Mouse (Mus musculus) large intestine, adult 2 months (tissue): ENCODE results near the gene Rnf115. TPM values are rescaled to one million over a fixed set of nuclear protein-coding genes. Genes with fewer than 3 reads are reported as not detected.

Experiments
- DNase-seq: peaks from one replicate; pipeline ENCODE4 v3.0.0-alpha.2; 2012; ENCODE audit warnings: low read depth, low spot score
- WGBS: fragments of 180-500 bp; shearing (Covaris S2); methylation state at CpG from one replicate; pipeline ENCODE4 v1.1.7; 2018; 5-methylcytosine and 5-hydroxymethylcytosine counted together
- polyA plus RNA-seq: library from polyadenylated mRNA; depleted of rRNA; stranded (reverse); fragments of >200 nt; gene quantifications from 2 replicates; pipeline ENCODE4 v1.2.3, GENCODE M21; 2012

Gene Rnf115
- polyA plus RNA-seq, 1 experiment, result 21.2 TPM

DNA sequence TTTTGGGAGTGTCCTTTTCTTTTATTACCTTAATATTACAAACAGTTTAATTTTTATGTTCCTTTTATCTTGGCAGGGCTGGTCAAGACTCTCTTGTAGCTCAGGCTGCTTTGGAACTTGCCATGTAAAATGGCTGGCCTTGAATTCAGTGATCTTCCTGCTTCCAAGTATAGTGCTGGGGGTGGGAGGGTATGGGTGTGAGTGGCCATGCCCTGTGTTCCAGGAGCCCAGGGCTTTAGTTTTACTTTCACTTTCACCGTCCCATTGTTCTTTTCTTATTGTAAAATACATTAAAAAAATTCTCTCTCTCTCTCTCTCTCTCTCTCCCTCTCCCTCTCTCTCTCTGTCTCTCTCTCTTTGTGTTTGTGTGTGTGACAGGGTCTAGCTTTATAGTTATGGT is 37.1 kb downstream of the Rnf115 start:
- WGBS, result 20% methylated on average over 1 of the region's 1 CpGs
- DNase-seq, result no peak

DNA sequence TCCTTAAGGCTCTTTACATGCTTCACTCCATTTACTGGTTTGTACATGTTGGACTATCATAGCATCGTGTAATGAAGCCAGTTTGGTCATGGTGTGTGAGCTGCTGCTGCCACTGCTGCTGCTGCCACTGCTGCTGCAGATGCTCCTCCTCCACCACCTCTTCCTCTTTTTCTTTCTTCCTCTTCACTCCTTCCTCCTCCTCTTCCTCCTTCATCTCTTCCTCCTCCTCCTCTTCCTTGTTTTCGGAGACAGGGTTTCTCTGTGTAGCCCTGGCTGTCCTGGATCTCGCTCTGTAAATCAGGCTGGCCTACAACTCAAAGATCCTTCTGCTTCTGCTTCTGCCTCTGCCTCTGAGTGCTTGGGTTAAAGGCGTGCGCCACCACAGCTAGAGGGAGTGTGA is 42.5 kb downstream of the Rnf115 start:
- DNase-seq, result no peak
- WGBS, result 86% methylated on average over 5 of the region's 5 CpGs

DNA sequence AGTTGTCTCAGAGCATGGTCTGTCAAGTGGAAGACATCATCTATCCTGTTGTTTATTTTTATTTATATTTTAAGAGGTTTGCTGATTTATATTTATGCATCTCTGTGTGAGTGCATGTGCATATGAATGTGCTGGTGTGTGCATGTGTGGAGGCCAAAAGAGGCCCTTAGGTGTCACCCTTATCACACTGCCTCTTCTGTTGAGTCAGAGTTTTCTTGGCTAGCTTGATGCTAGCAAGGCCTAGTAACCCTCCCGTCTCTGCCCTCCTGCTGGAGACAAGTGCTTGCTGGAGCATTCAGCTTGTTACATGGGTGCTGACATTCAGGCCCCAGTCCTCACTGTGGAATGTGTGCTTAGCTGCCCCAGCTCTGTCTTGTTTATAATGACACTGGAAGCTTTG is 45.5 kb downstream of the Rnf115 start:
- DNase-seq, result no peak
- WGBS, result 21% methylated on average over 1 of the region's 1 CpGs

DNA sequence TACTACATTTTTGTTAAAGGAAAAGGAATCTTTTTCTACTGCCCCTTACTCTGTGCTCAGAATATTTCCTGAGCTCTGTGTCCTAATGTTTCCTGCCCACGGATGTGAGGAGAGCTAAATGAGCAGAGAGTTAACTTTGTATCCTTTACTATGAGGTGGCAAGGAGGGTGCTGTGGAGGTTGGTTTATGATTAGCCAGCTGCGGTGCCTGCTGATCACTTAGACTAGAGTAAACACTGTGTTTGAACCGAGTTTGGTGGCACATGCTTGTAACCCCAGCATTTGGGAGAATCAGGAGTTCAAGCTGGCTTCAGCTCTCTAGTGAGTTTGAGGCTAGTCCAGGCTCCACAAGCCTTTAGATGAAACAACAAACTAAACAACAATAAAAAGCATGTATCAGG is 49.7 kb downstream of the Rnf115 start:
- DNase-seq, result no peak
- 20% methylated on average over 3 of the region's 3 CpGs for WGBS

DNA sequence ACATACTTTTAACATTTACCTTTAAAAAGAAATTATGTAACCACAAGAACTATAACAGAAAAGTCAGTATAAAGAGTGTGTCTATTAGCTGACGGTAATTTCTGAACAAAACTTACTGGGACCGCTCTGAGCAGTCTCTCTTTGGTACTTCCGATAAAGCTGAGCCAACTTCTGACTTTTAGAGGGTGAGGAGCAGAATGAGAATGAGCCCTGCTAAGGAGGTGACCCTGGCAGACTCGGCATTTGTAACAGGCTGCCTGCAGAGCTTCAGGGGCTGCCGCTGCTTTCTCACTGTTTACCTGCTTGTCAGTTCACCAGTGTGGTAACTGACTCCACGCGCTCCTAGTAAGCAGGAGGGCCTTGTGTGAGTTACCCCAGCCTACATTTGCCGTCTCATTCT is 54.8 kb downstream of the Rnf115 start:
- DNase-seq, result no peak

DNA sequence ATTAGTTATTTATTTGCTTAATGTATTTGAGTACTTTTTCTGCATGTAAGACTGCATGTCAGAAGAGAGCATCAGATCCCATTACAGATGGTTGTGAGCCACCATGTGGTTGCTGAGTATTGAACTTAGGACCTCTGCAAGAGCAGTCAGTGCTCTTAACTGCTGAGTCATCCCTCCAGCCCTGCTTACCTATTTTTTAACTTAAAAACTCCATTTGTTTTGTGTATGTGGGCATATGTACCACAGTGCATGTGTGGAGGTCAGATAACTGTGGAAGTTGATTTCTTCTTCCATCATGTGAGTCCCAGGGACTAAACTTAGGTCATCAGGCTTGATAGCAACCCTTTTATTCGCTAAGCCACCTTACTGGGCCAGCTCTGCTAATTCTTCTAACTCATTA is 60.3 kb downstream of the Rnf115 start:
- no peak for DNase-seq
- 97% methylated on average over 1 of the region's 1 CpGs for WGBS

More for the DNA sequence above, 54.8 kb downstream of the Rnf115 start:
- 83% methylated on average over 8 of the region's 8 CpGs for WGBS

DNA sequence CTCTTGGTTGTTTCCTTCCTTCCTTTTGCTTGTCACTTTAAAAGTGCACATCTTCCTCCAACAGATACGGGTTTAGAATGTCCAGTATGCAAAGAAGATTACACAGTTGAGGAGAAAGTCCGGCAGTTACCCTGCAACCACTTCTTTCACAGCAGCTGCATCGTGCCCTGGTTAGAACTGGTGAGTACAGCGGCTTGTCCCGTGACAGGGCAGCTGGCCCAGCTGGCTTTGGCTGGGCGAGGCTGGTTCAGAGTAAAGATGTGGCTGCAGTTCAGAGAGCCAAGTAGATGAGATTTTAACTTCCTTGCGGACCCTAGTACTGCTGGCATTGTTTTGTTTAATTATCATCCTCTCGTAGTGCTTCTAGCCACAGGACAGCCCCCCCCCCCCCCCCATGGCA is 61.0 kb downstream of the Rnf115 start:
- 67% methylated on average over 8 of the region's 8 CpGs for WGBS
- DNase-seq, result no peak

DNA sequence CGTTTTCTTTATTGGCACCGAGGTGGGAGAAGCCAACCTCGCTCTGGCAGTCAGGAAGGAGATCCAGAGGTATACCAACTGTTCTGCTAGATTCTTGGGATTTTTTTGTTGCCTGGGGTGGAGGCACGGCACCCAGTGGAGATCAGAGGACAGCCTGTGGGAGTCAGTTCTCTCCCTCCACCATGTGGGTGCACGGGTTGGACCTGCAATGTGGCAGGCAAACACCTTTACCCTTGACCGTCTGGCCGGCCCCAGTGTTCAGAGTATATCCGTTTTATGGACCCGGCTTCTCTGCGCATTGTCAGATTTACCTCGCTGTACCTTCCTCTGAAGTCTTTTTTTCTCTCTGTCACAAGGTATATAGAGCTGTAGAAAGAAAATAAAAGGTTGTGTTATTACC is 72.8 kb downstream of the Rnf115 start:
- 62% methylated on average over 11 of the region's 11 CpGs for WGBS
- DNase-seq, result no peak

DNA sequence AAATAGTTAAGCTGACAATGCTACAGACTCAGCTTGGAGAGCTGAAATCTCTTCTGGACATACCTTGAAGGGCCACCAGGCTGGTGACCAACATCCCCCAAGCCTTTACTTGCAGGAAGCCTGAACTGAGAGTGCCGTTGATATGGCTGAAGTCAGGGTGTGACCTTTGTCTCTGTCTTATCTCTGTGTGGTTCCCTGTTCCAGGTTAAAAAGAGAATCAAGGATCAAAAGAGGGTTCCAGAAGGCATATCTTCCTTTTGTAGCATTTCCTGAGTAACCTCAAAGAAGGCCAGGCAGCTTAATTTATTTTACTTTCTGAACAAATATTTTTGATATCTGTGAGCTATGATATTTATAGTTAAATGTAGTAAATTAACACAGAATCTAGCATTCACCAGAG is 74.8 kb downstream of the Rnf115 start:
- DNase-seq, result no peak
- WGBS, result 30% methylated on average over 1 of the region's 1 CpGs

DNA sequence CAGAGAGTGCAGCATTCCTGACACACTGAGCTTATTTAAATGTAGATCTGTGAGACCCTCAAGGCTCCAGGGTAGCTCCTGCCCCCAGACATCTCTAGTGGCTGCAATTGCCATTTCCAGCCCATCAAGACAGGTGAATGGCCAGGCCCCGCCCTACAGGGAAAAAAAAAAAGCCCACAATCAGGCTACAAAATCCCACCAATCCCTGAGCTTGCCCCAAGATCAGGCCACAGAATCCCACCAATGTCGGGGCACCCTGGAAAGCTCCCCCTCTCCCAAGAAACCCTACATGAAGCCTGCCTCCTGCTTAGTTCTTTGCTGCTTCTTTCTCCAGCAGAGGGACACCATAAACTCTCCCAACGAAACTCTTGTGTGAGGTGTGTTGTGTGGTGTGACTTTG is 80.7 kb downstream of the Rnf115 start:
- no peak for DNase-seq
- 82% methylated on average over 3 of the region's 3 CpGs for WGBS

DNA sequence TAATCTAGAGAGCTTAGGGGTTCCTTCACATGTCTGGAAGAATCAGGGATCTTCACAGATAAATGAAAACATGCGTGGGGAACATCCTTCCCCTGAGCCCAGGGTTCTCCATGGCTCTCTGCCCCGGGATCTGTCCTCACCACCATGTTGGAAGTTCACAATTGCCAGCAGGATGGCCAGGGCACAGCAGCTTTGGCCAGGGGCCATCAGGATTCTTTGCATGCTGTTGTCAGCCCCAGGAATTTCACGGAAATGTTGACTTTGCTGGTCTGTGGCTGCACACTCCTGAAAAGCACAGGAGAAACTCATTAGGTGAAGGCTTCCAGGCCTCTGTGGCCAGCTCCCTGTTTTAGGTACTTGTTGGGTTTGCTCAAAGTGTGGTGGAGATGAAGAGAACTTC is 81.2 kb downstream of the Rnf115 start:
- DNase-seq, result no peak
- WGBS, result 68% methylated on average over 3 of the region's 3 CpGs

DNA sequence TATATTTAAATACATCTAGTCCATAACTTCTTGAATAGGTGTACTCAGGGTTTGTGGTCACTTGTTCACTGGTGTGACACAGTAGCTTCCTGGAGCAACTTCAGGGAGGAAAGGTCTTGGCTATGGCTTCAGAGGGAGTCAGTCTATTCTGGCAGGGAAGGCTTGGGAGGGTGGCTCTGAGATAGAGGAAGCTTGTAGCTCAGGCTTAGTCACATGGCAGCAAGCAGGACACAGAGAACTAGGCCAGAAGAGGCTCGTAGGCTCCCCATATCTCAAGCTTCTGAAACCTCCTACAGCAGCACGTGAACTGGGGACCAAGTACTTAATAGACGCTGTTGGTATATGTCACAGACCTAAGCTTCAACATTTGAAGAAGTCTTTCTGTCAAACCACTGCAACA is 83.8 kb downstream of the Rnf115 start:
- no peak for DNase-seq
- 89% methylated on average over 3 of the region's 3 CpGs for WGBS

DNA sequence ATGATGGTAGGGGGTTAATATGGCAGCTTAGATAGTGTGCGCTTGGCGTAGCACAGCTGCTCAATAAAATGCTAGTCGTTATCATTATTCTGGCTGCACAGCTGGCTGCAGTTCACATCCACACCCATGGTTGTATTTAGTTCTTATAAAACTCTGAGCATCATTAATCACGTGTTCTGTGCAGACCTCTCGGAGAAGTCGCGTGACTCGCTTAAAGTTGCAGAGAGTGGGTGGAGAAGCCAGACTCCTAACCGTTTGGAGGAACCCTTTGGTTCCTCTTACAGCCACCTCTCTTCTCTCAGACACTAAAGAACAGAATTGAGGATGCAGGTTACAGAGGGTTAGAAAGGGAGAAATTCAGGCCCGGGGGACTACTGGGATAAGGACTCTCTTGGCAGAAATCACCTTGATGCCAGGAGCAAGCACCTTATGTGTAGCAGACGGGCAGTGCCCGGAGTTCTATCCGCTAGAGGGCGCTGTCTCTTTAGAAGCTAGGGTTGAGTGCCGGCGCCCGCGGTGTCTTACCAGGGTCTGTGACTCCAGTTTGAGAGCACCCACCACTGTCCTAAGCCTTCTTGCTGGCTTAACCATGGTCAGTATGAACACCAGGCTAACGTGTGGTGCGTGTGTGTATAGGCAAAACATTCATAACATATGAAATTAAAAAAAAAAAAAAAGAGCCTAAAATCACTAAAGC is 85.1 kb downstream of the Rnf115 start:
- peak; percentile 64 for DNase-seq
- 25% methylated on average over 20 of the region's 20 CpGs for WGBS

DNA sequence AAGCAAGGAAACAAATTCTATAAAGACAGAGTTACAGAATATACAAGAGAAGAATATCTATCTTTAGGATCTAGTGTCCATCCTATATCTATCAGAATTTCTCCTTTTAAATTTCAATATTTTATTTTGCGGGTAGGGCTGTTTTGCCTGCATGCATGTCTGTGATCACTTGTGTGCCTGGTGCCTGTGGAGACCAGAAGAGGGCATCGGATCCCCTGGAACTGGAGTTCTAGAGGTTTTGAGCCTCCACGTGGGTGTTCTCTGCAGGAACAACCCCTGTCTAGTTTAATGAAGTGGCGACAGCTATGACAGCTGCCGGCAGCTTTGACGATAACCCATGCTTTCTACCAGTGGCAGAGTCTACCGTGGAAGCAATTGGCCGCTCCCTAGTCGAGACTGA is 85.6 kb downstream of the Rnf115 start:
- no peak for DNase-seq
- WGBS, result 10% methylated on average over 9 of the region's 9 CpGs

DNA sequence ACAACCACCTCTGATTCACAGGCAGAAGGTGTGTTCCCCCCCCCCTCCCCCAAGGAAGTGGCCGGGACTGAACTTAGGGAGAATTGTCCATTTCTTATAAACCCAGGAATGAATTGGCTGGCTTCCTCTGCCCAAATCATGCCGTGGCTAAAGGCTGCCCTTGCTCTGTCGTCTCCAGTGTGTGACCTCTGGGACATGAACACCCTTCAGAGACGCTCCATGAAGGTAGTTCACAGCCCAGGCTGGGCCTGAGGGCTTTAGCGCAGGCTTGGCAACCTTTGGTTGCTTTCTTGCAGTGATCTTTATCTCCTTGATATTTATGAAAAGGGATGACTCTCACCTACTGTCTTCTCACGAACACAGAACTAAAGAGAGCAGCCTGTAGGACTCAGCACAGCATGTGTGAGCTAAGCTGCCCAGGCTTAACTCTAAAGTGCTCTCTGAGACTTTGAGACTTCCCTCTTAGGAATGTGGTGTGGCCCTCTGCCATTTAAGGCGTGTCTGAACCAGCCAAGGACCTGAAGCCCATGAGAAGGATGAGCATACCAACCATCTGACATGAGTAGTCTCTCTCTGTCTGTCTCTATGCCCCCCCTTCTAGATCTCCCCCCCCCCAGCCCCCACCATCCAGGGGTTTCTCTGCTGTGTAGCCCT is 86.3 kb downstream of the Rnf115 start:
- 40% methylated on average over 7 of the region's 7 CpGs for WGBS
- DNase-seq, result no peak

DNA sequence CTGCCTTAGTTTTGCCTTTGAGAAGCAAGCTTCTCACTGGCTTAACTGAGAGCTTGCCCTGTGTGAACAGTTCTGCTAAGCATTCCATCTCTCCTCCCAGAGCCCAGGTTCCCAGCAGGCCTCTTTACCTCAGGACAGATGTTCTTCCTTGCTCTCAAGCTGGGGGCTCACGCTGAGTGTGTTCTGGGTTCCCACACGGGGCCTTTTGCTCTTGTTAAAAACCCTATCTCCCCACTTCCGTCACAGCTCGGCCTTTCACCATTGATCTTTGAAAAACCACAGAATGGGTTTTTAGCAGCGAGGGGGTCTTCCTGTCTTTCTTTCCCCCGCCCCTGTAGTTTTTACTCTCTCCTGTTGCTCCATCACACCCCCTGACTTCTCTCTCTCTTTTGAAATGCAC is 86.9 kb downstream of the Rnf115 start:
- WGBS, result 79% methylated on average over 6 of the region's 6 CpGs
- DNase-seq, result no peak

DNA sequence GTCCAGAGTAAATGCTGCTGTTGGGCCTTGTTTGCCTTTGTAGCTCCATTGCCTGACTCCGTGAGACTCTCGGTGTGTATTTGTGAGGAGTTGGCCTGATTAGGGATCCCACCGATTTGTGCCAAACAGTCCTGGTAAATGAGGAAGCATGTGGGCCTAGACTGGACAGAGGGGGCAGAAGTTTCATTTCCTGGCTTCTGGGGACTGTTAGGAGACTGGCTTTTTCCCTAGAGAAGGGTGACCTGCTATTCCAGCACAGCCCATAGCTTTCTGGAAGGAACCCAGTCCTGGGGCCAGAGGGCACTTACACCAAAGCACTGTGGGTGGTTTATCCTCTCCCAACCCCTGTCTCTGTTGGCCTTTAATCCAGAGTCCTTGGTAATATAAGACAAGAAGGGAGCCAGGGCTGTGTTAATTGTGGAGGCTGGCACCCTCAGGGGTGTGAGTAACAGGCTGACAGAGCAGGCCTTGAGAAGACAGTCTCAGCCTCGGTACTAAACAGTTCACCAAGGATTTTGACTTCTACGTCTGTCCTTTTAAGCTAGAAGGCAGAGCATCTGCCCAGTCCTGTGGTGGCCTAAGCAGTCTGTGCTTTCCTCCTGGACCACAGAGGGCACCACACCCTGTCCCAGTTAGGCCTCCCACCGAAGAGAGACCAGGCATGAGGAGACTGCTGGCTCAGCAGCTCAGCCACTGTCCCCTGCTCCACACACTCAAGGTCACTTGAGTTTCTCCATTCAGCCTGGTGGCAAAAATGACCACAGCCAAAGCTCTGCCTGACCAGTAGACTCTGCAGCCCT is 92.9 kb downstream of the Rnf115 start:
- no peak for DNase-seq
- 74% methylated on average over 6 of the region's 6 CpGs for WGBS

DNA sequence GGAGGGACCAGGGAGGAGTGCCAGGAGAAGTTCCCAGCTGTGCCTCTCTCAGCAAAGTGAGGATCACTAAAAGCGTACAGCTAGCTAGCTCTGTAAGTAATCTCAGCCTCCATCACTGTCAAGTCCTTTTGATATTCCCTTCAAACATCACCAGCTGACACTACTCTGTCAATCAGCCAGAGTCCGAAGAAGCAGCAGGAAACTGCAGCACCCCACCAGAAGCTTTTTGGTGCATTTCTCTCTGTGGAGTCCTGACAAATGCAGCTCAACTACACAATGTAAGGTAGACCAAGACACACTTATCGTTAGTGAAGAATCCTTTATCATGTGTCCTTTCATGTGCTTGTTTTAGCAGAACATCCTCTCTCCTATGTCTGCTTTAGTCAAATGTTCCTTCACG is 94.1 kb downstream of the Rnf115 start:
- no peak for DNase-seq
- WGBS, result 87% methylated on average over 4 of the region's 4 CpGs

DNA sequence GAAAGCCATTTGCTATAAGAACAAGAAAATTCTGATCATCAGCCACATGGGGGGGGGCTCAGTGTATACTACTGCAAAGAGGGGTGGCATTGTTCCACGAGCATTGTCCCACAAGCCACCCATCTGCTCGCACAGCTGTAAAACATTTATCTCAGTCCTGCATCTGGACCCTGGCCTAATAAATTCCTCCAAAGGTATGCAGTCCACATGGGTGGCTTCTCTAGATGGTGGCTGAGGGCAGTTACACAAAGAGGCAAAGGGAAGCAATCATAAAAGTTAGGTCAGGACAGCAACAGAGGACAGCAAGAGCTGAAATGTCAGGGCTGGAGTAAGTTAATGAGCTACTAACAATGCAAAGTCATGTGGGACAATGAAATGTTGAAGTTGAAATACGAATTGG is 96.2 kb downstream of the Rnf115 start:
- 25% methylated on average over 3 of the region's 3 CpGs for WGBS
- no peak for DNase-seq

DNA sequence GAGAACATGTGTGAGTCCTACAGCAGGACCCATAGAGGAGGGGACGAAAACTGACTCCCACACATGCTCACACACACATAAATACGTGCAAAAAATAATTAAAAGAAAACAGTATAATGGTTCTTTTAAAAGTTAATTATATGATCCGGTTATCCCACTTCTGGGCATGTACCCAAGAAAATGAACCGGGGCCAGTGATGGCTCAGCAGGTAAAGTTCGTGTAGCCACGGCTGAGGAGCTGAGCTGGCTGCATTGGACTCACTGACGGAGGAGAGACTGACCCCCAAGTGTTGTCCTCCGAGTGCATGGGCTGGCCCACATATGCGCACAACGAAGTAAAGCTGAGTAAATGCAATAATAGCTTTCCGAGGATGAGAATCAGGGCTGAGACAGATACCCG is 97.2 kb downstream of the Rnf115 start:
- 78% methylated on average over 12 of the region's 12 CpGs for WGBS
- no peak for DNase-seq

DNA sequence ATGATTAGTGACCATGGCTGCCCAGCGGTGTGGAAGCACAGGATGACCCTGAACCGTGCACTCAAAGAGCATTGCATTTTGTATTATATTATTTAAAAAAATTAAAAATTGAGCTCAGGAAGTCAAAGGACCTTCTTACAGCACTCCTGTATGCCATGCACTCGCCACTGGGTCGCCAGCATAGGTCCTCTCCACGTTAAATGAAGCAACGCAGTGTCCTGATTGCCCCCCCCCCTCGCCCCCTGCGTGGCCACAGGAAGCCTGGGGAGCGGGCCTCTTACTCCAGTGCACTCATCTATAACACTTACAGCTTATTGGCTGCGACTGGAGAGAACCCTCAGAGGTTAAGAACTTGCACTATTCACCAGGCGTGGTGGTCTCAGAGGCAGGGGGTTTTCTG is 97.8 kb downstream of the Rnf115 start:
- DNase-seq, result no peak
- 58% methylated on average over 11 of the region's 11 CpGs for WGBS
